Mouse (Mus musculus) testis, adult 2 months (tissue): ENCODE measurements around the gene Hoxa6.

Experiments used
- CTCF ChIP-seq: fragments of 200-500 bp; IDR thresholded peaks from 2 replicates; pipeline ENCODE4 v1.5.1; 2012; ENCODE audit warnings: low read depth, mild to moderate bottlenecking, inconsistent platforms, low read length, moderate library complexity; ENCODE audit not compliant: control insufficient read depth, insufficient read depth, insufficient replicate concordance
- POLR2A ChIP-seq: fragments of 200-500 bp; IDR thresholded peaks from 2 replicates; pipeline ENCODE4 v1.6.1; 2012; ENCODE audit warnings: low read depth, mild to moderate bottlenecking, inconsistent platforms, low read length, moderate library complexity; ENCODE audit not compliant: control insufficient read depth

DNA sequence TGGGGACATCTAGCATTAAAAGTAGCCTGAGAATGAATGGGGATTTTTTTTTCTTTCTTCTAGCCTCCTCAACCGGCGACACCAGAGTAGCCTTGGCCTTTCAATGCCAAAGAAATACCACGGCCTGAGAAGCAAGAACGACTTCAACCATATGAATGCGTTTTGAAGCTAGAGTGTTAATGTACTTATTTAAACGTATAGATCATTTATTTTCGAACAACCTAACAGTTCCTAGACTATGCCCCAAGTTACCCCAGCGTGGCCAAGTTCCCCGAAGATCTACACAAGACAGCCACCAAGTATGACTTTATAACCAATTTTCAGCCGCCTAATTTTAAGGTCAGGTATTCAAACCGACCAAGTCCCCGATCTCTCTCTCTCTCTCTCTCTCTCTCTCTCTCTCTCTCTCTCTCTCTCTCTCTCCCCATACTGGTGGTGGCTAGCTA is 12.4 kb upstream of the Hoxa6 start:
- TF ChIP-seq CTCF (no peak), POLR2A (no peak)
